Mouse (Mus musculus) splenic B cell, adult 2 months (primary cell): Measurements from ENCODE around the gene Arv1.

Source experiments
- DNase-seq: peaks from one replicate; pipeline ENCODE4 v3.0.0-alpha.2; 2011; ENCODE audit warnings: low read depth, low spot score
- H3K27me3 ChIP-seq: 2 replicates; pipeline ENCODE4 v1.6.1; 2012; ENCODE audit warnings: mild to moderate bottlenecking, low read length, moderate library complexity, mixed read lengths; ENCODE audit not compliant: control insufficient read depth, poor library complexity, insufficient read depth, severe bottlenecking
- H3K36me3 ChIP-seq: 2 replicates; pipeline ENCODE4 v1.6.1; 2012; ENCODE audit warnings: mild to moderate bottlenecking, low read length, moderate library complexity, mixed read lengths; ENCODE audit not compliant: control insufficient read depth, poor library complexity, insufficient read depth, severe bottlenecking

Arv1 gene

GRCm38 (mm10) chr8:124721862-124722515 lies at the start of gene Arv1, which contains the start of gene Ttc13:
TSS of gene Arv1 (plus strand) at chr8:124722139.
TSS of gene Ttc13 (minus strand) at chr8:124721983.
- Histone ChIP-seq H3K27me3 (no peaks in the 10 kb centered on the region), H3K36me3 (no peaks in the 10 kb centered on the region; the same call in none of the 2 replicates)
- DNase-seq: peak; percentile 98

- no peak for DNase-seq
- Histone ChIP-seq H3K36me3 (no peaks in the 10 kb centered on the region; the same call in none of the 2 replicates), H3K27me3 (no peaks in the 10 kb centered on the region)
These were observed 49.6 kb upstream of the Arv1 start for GRCm38 (mm10) chr8:124672345-124672744.

GRCm38 (mm10) chr8:124676661-124677060 lies 45.3 kb upstream of the Arv1 start:
- DNase-seq: no peak
- no peaks in the 10 kb centered on the region; the same call in none of the 2 replicates for H3K36me3 ChIP-seq

DNA sequence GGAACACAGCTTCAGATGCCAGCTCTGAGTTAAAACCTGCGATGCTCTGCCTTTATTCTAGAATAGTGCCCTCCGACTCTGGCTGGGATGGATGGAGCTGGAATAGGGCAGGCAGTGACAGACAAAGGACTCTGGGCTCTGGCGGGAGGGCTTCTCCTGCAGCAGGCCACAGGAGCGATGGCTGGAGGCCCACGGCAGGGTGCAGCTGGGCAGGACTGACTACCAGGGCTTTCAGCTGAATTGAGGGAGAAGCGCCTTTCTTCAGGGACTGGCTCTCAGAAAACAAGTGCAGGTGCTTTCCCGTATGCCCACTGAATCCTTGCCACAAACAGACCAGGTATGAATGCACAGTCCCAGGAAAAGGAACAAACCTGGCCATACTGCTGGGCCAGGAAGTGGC lies 44.9 kb upstream of the Arv1 start:
- Histone ChIP-seq H3K27me3 (no peaks in the 10 kb centered on the region), H3K36me3 (no peaks in the 10 kb centered on the region; the same call in none of the 2 replicates)
- DNase-seq: no peak

More at GRCm38 (mm10) chr8:124676661-124677060, 45.3 kb upstream of the Arv1 start:
- no peaks in the 10 kb centered on the region for H3K27me3 ChIP-seq

DNA sequence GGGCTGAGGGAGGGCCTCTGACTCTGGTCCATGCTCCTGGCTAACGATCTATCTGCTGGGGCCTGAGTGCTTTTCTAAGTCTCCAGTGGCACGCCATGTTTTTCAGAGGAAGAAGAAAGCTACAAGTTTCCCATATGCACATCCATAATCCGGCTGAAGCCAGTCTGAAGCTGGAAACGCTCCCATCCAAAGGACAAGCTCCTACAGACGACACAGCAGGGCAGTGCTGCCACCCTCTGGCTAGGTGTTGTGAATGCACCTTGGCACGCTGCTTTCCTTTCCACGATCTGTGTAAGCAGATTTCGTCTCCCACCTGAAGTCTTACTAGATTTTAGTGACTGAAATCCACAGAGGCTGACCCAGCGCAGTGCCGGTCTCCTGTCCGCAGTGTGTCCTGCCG lies 44.5 kb upstream of the Arv1 start:
- Histone ChIP-seq H3K36me3 (no peaks in the 10 kb centered on the region; the same call in none of the 2 replicates), H3K27me3 (no peaks in the 10 kb centered on the region)
- peak; percentile 60 for DNase-seq

DNA sequence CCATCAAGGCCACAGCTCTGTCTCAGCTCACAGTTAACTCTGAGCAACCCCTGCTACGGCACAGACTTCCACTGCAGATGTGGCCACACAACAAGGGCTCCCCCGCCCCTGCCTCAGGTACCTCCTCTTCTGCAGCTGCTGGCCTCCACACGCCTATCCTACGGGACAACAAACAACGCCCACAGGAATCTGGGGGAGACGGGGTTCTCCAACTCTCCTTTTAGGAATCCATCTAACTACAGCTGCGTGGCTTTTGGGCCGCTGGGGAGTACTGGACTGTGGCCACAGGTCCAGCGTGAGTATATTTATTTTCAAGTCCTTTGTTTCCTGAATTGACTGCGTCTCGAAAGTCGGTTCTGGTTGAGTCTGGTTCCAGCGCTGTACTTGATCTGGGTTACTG lies 43.7 kb upstream of the Arv1 start:
- H3K27me3 ChIP-seq: no peaks in the 10 kb centered on the region
- DNase-seq: no peak
- H3K36me3 ChIP-seq: no peaks in the 10 kb centered on the region; the same call in none of the 2 replicates

GRCm38 (mm10) chr8:124681077-124681791 lies 40.7 kb upstream of the Arv1 start:
- DNase-seq: no peak

DNA sequence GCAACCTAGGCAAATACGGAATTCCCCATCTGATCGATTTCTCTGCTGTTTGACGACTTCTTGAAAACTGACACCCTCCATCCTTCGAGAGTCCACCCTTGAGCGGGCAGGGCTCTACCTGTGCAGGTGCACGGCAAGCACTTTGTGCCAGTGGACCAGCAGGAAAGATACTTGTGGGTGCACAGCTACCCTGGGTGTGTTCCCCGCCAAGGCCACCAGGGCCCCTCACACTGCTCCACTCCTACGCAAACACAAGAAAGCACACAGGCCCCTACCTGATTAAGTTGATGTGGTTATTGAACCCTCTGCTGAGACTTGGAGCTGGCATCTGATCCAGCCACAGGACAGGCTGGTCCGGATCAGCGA lies 40.2 kb upstream of the Arv1 start:
- H3K27me3 ChIP-seq: no peaks in the 10 kb centered on the region

More at GRCm38 (mm10) chr8:124681077-124681791, 40.7 kb upstream of the Arv1 start:
- H3K36me3 ChIP-seq: peaks cover 7% of the 10 kb centered on the region; the same call in 1 of the 2 replicates
- H3K27me3 ChIP-seq: no peaks in the 10 kb centered on the region

DNA sequence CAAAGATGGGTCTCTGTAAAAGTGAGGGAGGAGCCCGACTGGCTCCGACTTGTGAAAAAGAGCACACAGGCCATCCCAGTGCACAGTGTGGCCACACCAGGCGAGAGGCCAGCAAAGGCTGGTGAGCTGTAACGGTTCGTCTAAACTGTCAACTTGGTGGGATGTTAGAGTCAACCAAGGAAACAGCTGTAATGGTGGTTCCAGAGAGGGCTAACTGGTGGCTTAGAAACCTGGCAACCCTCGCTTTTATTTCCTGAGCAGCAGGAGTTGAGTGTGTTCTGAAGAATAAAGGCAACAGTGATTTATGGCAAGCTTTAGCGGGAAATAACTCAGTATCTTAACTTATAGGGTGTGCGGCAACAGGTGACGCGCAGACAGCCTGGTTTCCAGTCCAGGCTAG lies 39.7 kb upstream of the Arv1 start:
- no peaks in the 10 kb centered on the region for H3K27me3 ChIP-seq
- DNase-seq: no peak

More for the DNA sequence above, 40.2 kb upstream of the Arv1 start:
- DNase-seq: no peak
- peaks cover 7% of the 10 kb centered on the region; the same call in 1 of the 2 replicates for H3K36me3 ChIP-seq

GRCm38 (mm10) chr8:124688899-124689298 lies 33.0 kb upstream of the Arv1 start:
- Histone ChIP-seq H3K27me3 (no peaks in the 10 kb centered on the region), H3K36me3 (peaks cover 18% of the 10 kb centered on the region; the same call in 1 of the 2 replicates)
- no peak for DNase-seq

More for the DNA sequence above, 39.7 kb upstream of the Arv1 start:
- peaks cover 7% of the 10 kb centered on the region; the same call in 1 of the 2 replicates for H3K36me3 ChIP-seq

DNA sequence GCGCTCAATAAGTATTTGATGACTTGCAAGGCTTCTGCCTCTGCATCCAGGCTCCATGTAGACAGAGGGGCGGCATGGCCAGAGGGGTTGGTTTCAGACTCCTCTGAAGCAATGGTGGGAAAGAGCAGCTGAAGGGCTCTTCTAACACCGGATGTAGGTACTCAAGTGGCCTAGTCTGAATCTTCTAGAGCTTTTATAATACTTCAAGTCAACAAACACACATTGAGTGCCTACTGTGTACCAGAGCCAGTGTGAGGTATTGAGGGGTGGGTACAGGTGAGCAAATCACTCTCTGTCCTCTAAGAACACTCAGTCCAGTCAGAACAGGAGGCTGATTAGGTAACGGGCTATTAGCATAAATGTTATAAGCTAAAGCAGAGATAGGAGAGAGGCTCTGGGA lies 30.2 kb upstream of the Arv1 start:
- peaks cover 11% of the 10 kb centered on the region; the same call in 1 of the 2 replicates for H3K36me3 ChIP-seq

DNA sequence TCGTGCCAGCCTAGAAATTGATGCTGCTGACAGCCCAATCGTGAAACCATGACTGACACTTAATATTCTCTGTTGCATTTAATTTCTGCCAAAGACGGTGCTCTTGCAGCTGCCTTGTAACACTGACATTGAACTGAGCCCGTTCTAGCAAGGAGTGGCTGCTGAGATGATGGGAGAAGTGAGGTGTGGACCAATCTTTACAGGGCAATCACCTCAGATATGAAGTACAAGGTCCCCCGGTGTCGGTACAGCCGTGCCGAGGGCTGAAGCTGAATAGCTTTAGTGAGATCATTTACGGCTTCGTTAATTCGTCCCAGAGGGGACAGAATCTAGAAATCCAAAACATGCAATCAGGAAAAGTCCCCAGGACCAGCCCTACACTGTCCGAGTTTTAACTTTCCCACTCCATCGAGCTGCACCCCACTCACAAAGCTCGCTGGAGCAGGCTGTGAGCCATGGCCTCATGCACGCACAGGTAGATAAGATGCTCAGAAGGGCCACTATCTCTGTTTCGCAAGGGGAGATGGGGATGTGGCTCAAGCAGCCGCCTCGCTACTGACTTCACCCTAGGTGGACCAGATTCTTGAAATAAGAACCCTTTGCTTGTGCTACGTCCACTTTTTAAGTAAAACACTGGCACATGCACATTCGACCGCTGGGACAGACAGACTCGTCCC lies 26.4 kb upstream of the Arv1 start:
- Histone ChIP-seq H3K36me3 (peaks cover 3% of the 10 kb centered on the region), H3K27me3 (no peaks in the 10 kb centered on the region)
- no peak for DNase-seq

More for the DNA sequence above, 30.2 kb upstream of the Arv1 start:
- no peaks in the 10 kb centered on the region for H3K27me3 ChIP-seq
- no peak for DNase-seq

GRCm38 (mm10) chr8:124700271-124700670 lies 21.7 kb upstream of the Arv1 start:
- no peak for DNase-seq
- H3K27me3 ChIP-seq: no peaks in the 10 kb centered on the region
- H3K36me3 ChIP-seq: peaks cover 3% of the 10 kb centered on the region

DNA sequence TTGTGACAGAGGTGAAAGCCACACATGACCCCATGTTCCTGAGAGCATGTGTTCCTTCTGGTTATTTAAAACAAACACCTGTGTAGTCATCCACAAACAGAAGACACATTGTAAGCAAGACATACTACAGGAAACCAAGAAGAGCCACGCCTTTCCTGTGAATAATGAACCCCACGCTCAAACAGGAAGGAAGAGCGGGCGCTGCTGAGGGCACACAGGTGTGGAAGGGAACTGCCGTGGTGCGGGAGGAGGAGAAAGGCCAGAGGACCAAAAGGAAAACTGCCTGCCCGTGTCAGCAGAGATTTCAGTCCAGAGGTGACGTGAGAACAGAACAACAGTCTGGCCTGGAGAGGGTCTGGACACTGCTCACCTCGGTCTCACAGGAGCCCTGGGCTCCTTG lies 20.9 kb upstream of the Arv1 start:
- H3K27me3 ChIP-seq: no peaks in the 10 kb centered on the region
- peak; percentile 72 for DNase-seq
- H3K36me3 ChIP-seq: peaks cover 3% of the 10 kb centered on the region

GRCm38 (mm10) chr8:124702183-124702582 lies 19.8 kb upstream of the Arv1 start:
- H3K27me3 ChIP-seq: no peaks in the 10 kb centered on the region
- peaks cover under 1% of the 10 kb centered on the region for H3K36me3 ChIP-seq
- DNase-seq: no peak
